Mouse (Mus musculus) C2C12 (cell line): ENCODE data around the gene Acsm5.

Source experiments
- CTCF ChIP-seq: IDR thresholded peaks from one replicate; pipeline ENCODE4 v1.5.1; 2011; ENCODE audit not compliant: control insufficient read depth, insufficient read depth, insufficient read length
- MYOD1 ChIP-seq: IDR thresholded peaks from one replicate; pipeline ENCODE4 v1.6.1; 2011; ENCODE audit warnings: low read depth; ENCODE audit not compliant: control insufficient read depth, insufficient read length
- MYOG ChIP-seq: IDR thresholded peaks from one replicate; pipeline ENCODE4 v1.6.1; 2011; ENCODE audit not compliant: control insufficient read depth, insufficient read length; ENCODE audit errors: extremely low read depth
- USF1 ChIP-seq: IDR thresholded peaks from one replicate; pipeline ENCODE4 v1.6.1; 2011; ENCODE audit warnings: low read depth, mild to moderate bottlenecking, control low read depth, moderate library complexity

DNA sequence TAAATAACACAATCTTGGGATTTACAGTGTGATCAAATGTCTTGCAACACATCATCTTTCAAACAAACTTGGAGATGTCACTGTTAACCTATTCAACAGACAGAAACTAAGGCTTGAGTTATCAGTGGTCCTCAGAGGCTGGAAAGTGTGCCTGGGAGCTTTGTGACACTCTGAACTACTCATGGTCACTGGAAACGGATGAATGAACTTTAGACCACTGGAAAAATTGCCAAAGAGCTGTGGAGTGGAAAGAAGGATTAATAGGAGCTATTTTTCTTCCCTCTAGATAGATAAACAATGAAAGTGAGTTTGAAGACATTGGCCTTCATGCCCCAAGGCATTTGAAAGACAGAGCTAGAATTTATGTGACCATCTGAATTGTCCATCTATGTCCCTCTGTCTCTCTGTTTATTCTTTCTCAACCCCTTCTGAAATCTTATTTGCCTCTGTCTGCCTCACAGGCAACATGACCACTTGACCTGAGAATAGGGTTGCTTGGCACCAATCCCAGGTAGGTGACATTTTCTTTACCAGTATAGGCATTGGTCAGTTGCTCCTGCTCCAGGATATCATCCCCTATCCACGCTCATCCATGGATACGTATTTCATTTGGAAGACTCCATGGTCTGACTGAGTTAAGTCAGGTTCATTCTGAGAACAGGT, 40.7 kb downstream of the Acsm5 start:
- no peak for TF ChIP-seq CTCF
- no peak for TF ChIP-seq USF1
- no peak for TF ChIP-seq MYOD1
- no peak for TF ChIP-seq MYOG
